7 mouse cellular contexts compared by ENCODE assay signal in genomic region chr3:108256719-108257637, GRCm38 (mm10). TPM values are rescaled to one million over a fixed set of nuclear protein-coding genes. Genes with fewer than 3 reads are reported as not detected.
DNase-seq lines count a peak whose midpoint lies in the region; ATAC-seq lines count a peak whose summit lies in the region.

Psma5 (plus strand) TSS chr3:108256926.

- no peaks in the 10 kb centered on the region for H3K27me3 ChIP-seq in embryonic facial prominence, embryonic 12.5 days
- H3K27me3 ChIP-seq in limb, embryonic 11.5 days (ENCODE audit: control insufficient read depth, insufficient read depth, low read length), result no peaks in the 10 kb centered on the region
- no peaks in the 10 kb centered on the region for H3K27me3 ChIP-seq in midbrain, embryonic 14.5 days (ENCODE audit: control insufficient read depth, insufficient read depth, low read length)

- DNase-seq in adrenal gland, postnatal 25 days, result peak; percentile 94
- DNase-seq in heart, adult 11 months, result peak; percentile 100
- DNase-seq in kidney, adult 18-20 months, result peak; percentile 91
- DNase-seq in limb, embryonic 11.5 days (ENCODE audit: low spot score), result peak; percentile 97
- peak; percentile 99 for DNase-seq in midbrain, embryonic 14.5 days
- peak; percentile 86 to 87 for DNase-seq in spleen, adult 18-20 months

- H3K4me1 ChIP-seq in embryonic facial prominence, embryonic 12.5 days, result peaks cover 16% of the 10 kb centered on the region
- H3K4me1 ChIP-seq in limb, embryonic 11.5 days (ENCODE audit: control insufficient read depth, insufficient read depth, low read length), result peaks cover 3% of the 10 kb centered on the region; the same call in 1 of the 2 replicates
- H3K4me1 ChIP-seq in midbrain, embryonic 14.5 days (ENCODE audit: control insufficient read depth, insufficient read depth, low read length), result peaks cover 11% of the 10 kb centered on the region; the same call in 1 of the 2 replicates

- peak within 1 kb of the TSS; percentile 99 for H3K4me3 ChIP-seq in embryonic facial prominence, embryonic 12.5 days
- peak within 1 kb of the TSS; percentile 97 for H3K4me3 ChIP-seq in limb, embryonic 11.5 days (ENCODE audit: low read depth, low read length)
- H3K4me3 ChIP-seq in midbrain, embryonic 14.5 days (replicated peaks; ENCODE audit: low read depth, low read length), result peak within 1 kb of the TSS; percentile 98

- peak within 1 kb of the TSS; percentile 94 for H3K9ac ChIP-seq in embryonic facial prominence, embryonic 12.5 days
- H3K9ac ChIP-seq in limb, embryonic 11.5 days (ENCODE audit: low read length), result peak within 1 kb of the TSS; percentile 84
- H3K9ac ChIP-seq in midbrain, embryonic 14.5 days (replicated peaks; ENCODE audit: low read length), result peak within 1 kb of the TSS; percentile 80

- under 1% methylated on average over 79 of the region's 79 CpGs for WGBS in embryonic facial prominence, embryonic 12.5 days
- under 1% methylated on average over 79 of the region's 79 CpGs for WGBS in limb, embryonic 11.5 days
- WGBS in midbrain, embryonic 14.5 days, result under 1% methylated on average over 79 of the region's 79 CpGs

- H3K9me3 ChIP-seq in embryonic facial prominence, embryonic 12.5 days, result no peaks in the 10 kb centered on the region
- H3K9me3 ChIP-seq in limb, embryonic 11.5 days (ENCODE audit: control insufficient read depth, low read length), result no peaks in the 10 kb centered on the region
- H3K9me3 ChIP-seq in midbrain, embryonic 14.5 days (ENCODE audit: control insufficient read depth, low read length), result no peaks in the 10 kb centered on the region

- ATAC-seq in embryonic facial prominence, embryonic 12.5 days (ENCODE audit: insufficient number of reproducible peaks, insufficient read depth, low FRiP score, low TSS enrichment), result peak; percentile 99
- ATAC-seq in limb, embryonic 11.5 days (ENCODE audit: insufficient number of reproducible peaks, low FRiP score, low TSS enrichment, low read depth), result peak; percentile 98
- ATAC-seq in midbrain, embryonic 14.5 days (ENCODE audit: low FRiP score, low TSS enrichment), result peak; percentile 99

- H3K4me2 ChIP-seq in embryonic facial prominence, embryonic 12.5 days (replicated peaks), result peak within 1 kb of the TSS; percentile 83
- peak within 1 kb of the TSS; percentile 83 for H3K4me2 ChIP-seq in limb, embryonic 11.5 days (ENCODE audit: low read depth, severe bottlenecking)
- H3K4me2 ChIP-seq in midbrain, embryonic 14.5 days (ENCODE audit: low read length), result peak within 1 kb of the TSS; percentile 87

- H3K27ac ChIP-seq in embryonic facial prominence, embryonic 12.5 days, result peak within 1 kb of the TSS; percentile 41; the same call in 1 of the 2 replicates
- H3K27ac ChIP-seq in limb, embryonic 11.5 days (replicated peaks; ENCODE audit: low read depth, low read length), result no peak within 1 kb of the TSS
- no peak within 1 kb of the TSS for H3K27ac ChIP-seq in midbrain, embryonic 14.5 days (replicated peaks; ENCODE audit: low read depth, low read length)

- peaks cover 3% of the 10 kb centered on the region for H3K36me3 ChIP-seq in embryonic facial prominence, embryonic 12.5 days
- H3K36me3 ChIP-seq in limb, embryonic 11.5 days (ENCODE audit: control insufficient read depth, insufficient read depth, low read length), result no peaks in the 10 kb centered on the region; the same call in 1 of the 2 replicates
- peaks cover 2% of the 10 kb centered on the region; the same call in 1 of the 2 replicates for H3K36me3 ChIP-seq in midbrain, embryonic 14.5 days (ENCODE audit: control insufficient read depth, insufficient read depth, low read length)

RNA-seq across cellular contexts. Expression of gene Psma5, which starts in this region (rescaled TPM):
- 74.3 and 95.5 TPM in 2 replicates for total RNA-seq in adrenal gland, postnatal 25 days (2021)
- 263 and 288 TPM in 2 replicates for polyA plus RNA-seq in embryonic facial prominence, embryonic 12.5 days (2016; fragmentation: Nextera tagmentation; extraction: Ambion mirVana)
- 348 and 359 TPM in 2 replicates for polyA plus RNA-seq in limb, embryonic 11.5 days (2014; fragmentation: Nextera tagmentation; extraction: Ambion mirVana)
- 249 and 256 TPM in 2 replicates for polyA plus RNA-seq in midbrain, embryonic 14.5 days (2014; fragmentation: Nextera tagmentation; extraction: Ambion mirVana)
